Mouse (Mus musculus) cerebellum, adult 2 months (tissue): ENCODE results near the gene Atad5.

Experiments used
- CTCF ChIP-seq: fragments of 200-500 bp; IDR thresholded peaks from 2 replicates; pipeline ENCODE4 v1.5.1; 2011; ENCODE audit warnings: low read depth, mild to moderate bottlenecking, control low read depth, low read length, moderate library complexity, borderline replicate concordance; ENCODE audit not compliant: insufficient read depth
- POLR2A ChIP-seq: fragments of 200-500 bp; IDR thresholded peaks from 2 replicates; pipeline ENCODE4 v1.6.1; 2011; ENCODE audit warnings: low read length, control low read depth, borderline replicate concordance; ENCODE audit not compliant: insufficient read depth

DNA sequence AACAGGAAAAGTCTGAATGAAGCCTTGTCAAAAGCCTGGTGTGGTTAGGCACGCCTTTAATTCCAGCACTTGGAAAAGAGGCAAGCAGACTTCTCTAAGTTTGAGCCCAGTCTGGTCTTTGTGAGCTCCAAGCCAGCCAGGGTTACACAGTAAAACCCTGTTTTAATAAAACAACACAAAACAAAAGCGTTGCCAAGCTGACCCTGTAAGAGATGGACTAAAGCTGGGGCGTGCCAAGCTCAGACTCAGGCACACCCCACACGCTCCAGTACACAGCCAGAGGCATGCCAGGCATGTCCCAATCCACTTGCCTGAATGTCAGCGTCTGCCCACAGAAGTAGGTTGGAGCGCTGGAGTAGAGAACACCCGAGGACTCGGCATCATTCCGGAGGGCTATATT is 33.1 kb upstream of the Atad5 start:
- TF ChIP-seq POLR2A: no peak
- no peak for TF ChIP-seq CTCF
